Mouse (Mus musculus): Measurements from ENCODE around the gene 4933424G06Rik. TPM values are rescaled to one million over a fixed set of nuclear protein-coding genes. Genes with fewer than 3 reads are reported as not detected.

Gene 4933424G06Rik
- total RNA-seq, 4 experiments from 2014 or later: 1.0 to 1.1 (median 1.0) TPM; not detected in 1

Small RNAs within 50 kb of the gene (microRNA-seq; reads per million reads assigned to microRNA genes)
- gene Gm24133: 0 reads per million in 2 experiments

Other genes starting within 250 kb of the 4933424G06Rik start
- 10 to 100 TPM; 11.7 to 13.7 (median 12.2) TPM for gene Cnnm4, start 238.5 kb upstream of the 4933424G06Rik start, total RNA-seq (2022)
- 10 to 100 TPM; 31.8 to 38.3 (median 33.4) TPM for gene Cnnm3, start 198.3 kb upstream of the 4933424G06Rik start, total RNA-seq (2022)
- gene Ankrd23, start 173.3 kb upstream of the 4933424G06Rik start, total RNA-seq (2022): 1 to 10 TPM; 3.9 to 6.0 (median 5.0) TPM
- not detected for gene Gm42417, start 170.7 kb upstream of the 4933424G06Rik start, total RNA-seq (2022)
- gene Ankrd39, start 162.7 kb upstream of the 4933424G06Rik start, total RNA-seq (2022): 10 to 100 TPM; 13.1 to 17.0 (median 14.9) TPM
- gene Sema4c, start 151.8 kb upstream of the 4933424G06Rik start, total RNA-seq (2022): 10 to 100 TPM; 16.1 to 23.4 (median 19.2) TPM
- gene Fam178b, start 27.0 kb upstream of the 4933424G06Rik start, total RNA-seq (2022): under 1 TPM in 1 of 4 experiments, not detected in 3; 0.57 TPM
- 100 to 1,000 TPM; 511 to 653 (median 570) TPM for gene Cox5b, start 18.7 kb upstream of the 4933424G06Rik start, total RNA-seq (2022)
- 100 to 1,000 TPM; 288 to 349 (median 302) TPM for gene Actr1b, start 4.3 kb downstream of the 4933424G06Rik start, total RNA-seq (2022)
- gene Zap70, start 51.6 kb downstream of the 4933424G06Rik start, total RNA-seq (2022): 1 to 10 TPM in 3 of 4 experiments, under 1 TPM in 1; 0.49 to 2.2 (median 1.5) TPM
- gene Tmem131, start 233.5 kb downstream of the 4933424G06Rik start, total RNA-seq (2022): 10 to 100 TPM; 45.8 to 54.3 (median 53.0) TPM

All from left cerebral cortex, adult 8-10 months (tissue).